Mouse (Mus musculus) neural tube, embryonic 12.5 days (tissue): ENCODE measurements at regions not wholly inside any gene's neighbourhood (a gene's known extent, or its start where the extent isn't known, plus 50 kb on each side); places are given as distances from the start of the nearest gene placed in this dataset.

Experiments
- ATAC-seq: fragments of 200-750 bp; cut with Nextera tagmentation; 2 replicates; pipeline ENCODE4 v1.8.0; 2017; ENCODE audit warnings: low read depth, mild to moderate bottlenecking, moderate TSS enrichment, moderate library complexity; ENCODE audit not compliant: low FRiP score
- H3K27ac ChIP-seq: fragments of 300-500 bp; sonication (generic); 2 replicates; pipeline ENCODE4 v1.5.1; 2016
- H3K27me3 ChIP-seq: fragments of 300-500 bp; sonication (generic); replicated peaks from 2 replicates; pipeline ENCODE4 v1.6.1; 2016; ENCODE audit warnings: mild to moderate bottlenecking
- H3K36me3 ChIP-seq: fragments of 300-500 bp; sonication (generic); 2 replicates; pipeline ENCODE4 v1.6.1; 2016; ENCODE audit warnings: mild to moderate bottlenecking
- H3K4me1 ChIP-seq: fragments of 300-500 bp; sonication (generic); 2 replicates; pipeline ENCODE4 v1.6.1; 2016
- H3K4me2 ChIP-seq: fragments of 300-500 bp; sonication (generic); replicated peaks from 2 replicates; pipeline ENCODE4 v1.6.1; 2016; ENCODE audit warnings: mild to moderate bottlenecking
- H3K4me3 ChIP-seq: fragments of 300-500 bp; sonication (generic); 2 replicates; pipeline ENCODE4 v1.5.1; 2016
- H3K9ac ChIP-seq: fragments of 300-500 bp; sonication (generic); 2 replicates; pipeline ENCODE4 v1.6.1; 2016; ENCODE audit warnings: mild to moderate bottlenecking
- H3K9me3 ChIP-seq: fragments of 300-500 bp; sonication (generic); 2 replicates; pipeline ENCODE4 v1.6.1; 2016; ENCODE audit warnings: mild to moderate bottlenecking
- WGBS: fragments of 180-500 bp; shearing (Covaris S2); methylation state at CpG from one replicate; pipeline ENCODE4 v1.1.7; 2016; 5-methylcytosine and 5-hydroxymethylcytosine counted together

DNA sequence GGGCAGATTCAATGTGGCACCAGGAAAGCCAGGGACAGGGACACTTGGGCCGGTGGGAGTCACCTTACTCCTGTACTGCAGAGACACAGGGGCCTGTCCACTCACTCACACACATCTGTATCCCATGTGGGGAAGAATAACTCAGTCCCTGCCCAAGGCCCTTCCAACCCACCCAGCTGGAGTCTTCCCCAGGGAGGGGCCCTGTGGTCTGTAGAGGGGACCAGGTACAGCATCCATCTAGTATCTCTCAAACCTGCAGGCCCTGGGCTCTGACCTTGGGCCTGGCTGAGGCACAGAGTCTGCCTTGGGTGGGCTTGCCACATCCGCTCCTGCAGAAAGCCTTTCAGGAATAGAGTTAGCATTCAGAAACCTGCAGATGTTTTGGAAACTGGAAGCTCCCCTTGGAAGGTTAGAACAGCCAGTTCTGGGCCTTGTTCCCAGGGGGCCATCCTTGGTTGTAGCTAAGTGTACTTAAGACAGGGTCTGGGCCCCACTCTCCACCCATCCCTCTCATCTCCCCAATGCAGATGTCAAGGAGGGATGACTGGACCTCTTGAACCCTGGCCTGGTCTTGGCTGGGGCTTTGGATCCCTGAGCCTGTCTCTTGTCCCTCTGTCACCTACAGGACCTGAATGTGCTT is 84.7 kb upstream of the Tmem189 start:
- Histone ChIP-seq H3K4me2 (no peak overlapping the region), H3K36me3 (no peaks in the 10 kb centered on the region), H3K9ac (no peak overlapping the region), H3K4me3 (no peak overlapping the region), H3K27me3 (no peaks in the 10 kb centered on the region), H3K9me3 (no peaks in the 10 kb centered on the region), H3K4me1 (peaks cover 27% of the 10 kb centered on the region), H3K27ac (no peak overlapping the region)
- ATAC-seq, result no peak
- 86% methylated on average over 2 of the region's 2 CpGs for WGBS

DNA sequence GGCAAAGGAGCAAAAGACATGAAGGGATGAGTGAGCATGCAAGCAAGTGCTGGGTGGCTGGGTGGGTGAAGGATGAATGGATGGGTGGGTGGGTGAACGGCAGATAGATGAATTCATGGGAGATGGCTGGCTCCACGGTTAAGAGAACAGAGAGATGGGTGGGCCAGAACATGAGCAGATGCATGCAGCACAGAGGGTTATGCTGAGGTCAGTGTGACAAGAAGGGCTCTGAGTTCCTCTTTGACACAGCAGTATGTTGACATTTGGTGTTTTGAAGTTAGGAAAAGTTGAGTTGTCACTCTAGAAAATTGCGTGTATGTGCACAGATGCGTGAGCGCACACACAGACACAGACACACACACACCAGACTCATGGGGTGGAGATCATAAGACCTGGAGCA is 83.2 kb upstream of the Tmem189 start:
- Histone ChIP-seq H3K4me1 (peaks cover 19% of the 10 kb centered on the region), H3K9me3 (no peaks in the 10 kb centered on the region), H3K27me3 (no peaks in the 10 kb centered on the region), H3K9ac (no peak overlapping the region), H3K4me3 (no peak overlapping the region), H3K27ac (no peak overlapping the region), H3K4me2 (no peak overlapping the region), H3K36me3 (no peaks in the 10 kb centered on the region)
- 98% methylated on average over 5 of the region's 5 CpGs for WGBS
- ATAC-seq, result no peak

DNA sequence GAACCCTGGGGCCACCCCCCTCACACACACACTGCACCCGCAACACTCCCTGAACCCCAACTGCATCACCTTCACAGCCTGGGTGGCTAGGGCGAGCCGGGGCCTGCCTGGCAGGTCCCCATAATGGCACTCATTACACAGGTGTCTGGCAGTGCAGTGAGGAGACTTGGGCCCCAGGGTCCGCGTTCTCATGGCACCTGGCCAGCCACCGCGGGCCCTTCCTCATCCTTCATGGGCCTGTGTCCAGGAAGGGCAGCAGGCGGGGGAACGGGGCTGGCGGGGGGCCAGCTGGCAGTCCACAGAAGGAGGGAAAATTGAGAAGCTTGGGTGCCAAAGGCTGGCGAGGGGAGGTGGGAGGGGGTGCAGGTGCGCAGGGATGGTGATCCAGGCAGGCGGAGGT is 78.3 kb upstream of the Tmem189 start:
- H3K9ac ChIP-seq, result no peak overlapping the region
- H3K4me2 ChIP-seq, result no peak overlapping the region
- H3K27me3 ChIP-seq, result no peaks in the 10 kb centered on the region
- 88% methylated on average over 13 of the region's 13 CpGs for WGBS
- no peak for ATAC-seq
- H3K36me3 ChIP-seq, result no peaks in the 10 kb centered on the region
- no peak overlapping the region for H3K4me3 ChIP-seq
- H3K27ac ChIP-seq, result no peak overlapping the region
- no peaks in the 10 kb centered on the region for H3K4me1 ChIP-seq
- no peaks in the 10 kb centered on the region for H3K9me3 ChIP-seq

DNA sequence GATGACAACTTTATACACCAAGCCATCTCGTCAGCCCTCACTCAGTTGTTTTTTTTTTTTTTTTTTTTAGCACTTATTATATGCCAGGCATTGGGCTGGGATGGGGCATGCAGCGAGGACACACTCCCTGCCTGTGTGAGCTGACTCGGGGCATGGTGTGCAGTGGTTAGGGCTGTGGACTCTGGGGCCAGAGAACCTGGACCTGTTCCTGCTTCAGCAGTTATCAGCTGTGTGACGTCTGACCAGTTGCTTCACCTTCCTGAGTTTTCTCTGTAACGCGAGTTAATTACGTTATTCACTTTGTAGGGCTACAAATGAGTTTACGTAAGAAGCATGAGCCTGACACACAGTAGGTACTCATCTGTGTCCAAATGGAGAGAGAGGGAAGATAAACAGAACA is 77.7 kb upstream of the Tmem189 start:
- Histone ChIP-seq H3K27me3 (no peaks in the 10 kb centered on the region), H3K4me2 (no peak overlapping the region), H3K36me3 (no peaks in the 10 kb centered on the region), H3K4me1 (no peaks in the 10 kb centered on the region), H3K27ac (no peak overlapping the region), H3K9ac (no peak overlapping the region), H3K9me3 (no peaks in the 10 kb centered on the region), H3K4me3 (no peak overlapping the region)
- ATAC-seq, result no peak
- 83% methylated on average over 8 of the region's 8 CpGs for WGBS

DNA sequence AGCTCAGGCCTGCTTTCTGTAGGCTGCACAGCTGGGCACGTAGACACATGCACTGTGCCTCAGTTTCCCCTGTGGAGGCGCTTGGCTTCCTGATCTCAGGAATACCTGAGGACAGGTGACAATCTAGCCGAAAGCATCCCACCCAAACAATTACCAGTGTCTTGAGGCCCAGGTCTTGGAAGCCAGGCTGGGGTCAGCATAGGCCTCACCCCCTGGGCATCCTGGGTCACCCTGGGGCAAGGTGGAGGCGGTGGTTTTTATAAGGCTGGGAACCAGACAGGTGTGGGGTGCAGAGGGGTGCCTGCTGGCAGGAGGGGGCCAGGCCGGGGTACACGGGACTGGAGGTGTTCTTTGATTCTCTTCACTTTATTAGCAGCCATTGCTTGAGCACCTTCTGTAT is 76.2 kb upstream of the Tmem189 start:
- H3K36me3 ChIP-seq, result no peaks in the 10 kb centered on the region
- no peaks in the 10 kb centered on the region for H3K9me3 ChIP-seq
- no peak overlapping the region for H3K27ac ChIP-seq
- no peak overlapping the region for H3K4me3 ChIP-seq
- no peak for ATAC-seq
- H3K9ac ChIP-seq, result no peak overlapping the region
- no peak overlapping the region for H3K4me2 ChIP-seq
- no peaks in the 10 kb centered on the region for H3K4me1 ChIP-seq
- WGBS, result 87% methylated on average over 6 of the region's 6 CpGs
- H3K27me3 ChIP-seq, result no peaks in the 10 kb centered on the region

DNA sequence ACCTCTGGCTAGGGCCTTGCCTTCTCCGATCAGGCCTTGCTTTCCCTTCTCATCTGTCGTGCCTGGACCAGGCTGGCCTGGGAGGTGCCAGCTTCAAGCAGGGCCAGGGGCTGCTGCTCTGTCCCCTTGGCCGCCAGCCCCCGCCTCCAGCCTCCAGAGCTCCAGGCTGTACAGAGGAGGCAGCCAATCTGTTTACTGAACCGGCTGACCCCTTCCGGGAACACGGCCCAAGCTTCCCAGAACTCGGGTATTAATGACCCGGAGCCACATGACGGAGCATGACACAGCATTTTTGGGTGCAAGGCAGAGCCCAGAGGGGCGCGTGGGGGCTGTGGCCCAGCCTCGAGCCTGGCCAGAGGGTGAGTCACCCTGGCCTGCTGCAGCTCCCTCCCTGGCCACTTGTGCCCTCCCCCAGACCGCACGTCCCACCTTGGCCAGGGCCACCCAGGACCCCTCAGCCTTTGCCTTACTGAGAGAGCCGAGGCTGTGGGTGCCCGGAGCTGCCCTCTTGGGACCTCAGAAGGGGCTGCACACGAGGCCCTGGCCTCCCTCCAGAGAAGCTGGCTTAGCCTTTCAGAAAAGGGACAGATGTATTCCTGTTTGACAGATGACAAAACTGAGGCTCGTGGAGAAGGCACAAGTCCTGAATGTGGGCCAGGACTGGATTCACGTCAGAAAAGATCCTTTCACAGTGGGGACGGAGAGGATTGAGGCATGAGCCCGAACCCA is 75.6 kb upstream of the Tmem189 start:
- 49% methylated on average over 22 of the region's 22 CpGs for WGBS
- Histone ChIP-seq H3K4me2 (no peak overlapping the region), H3K4me3 (no peak overlapping the region), H3K4me1 (no peaks in the 10 kb centered on the region), H3K36me3 (no peaks in the 10 kb centered on the region), H3K27ac (no peak overlapping the region), H3K9me3 (no peaks in the 10 kb centered on the region), H3K9ac (no peak overlapping the region), H3K27me3 (no peaks in the 10 kb centered on the region)
- ATAC-seq, result no peak

DNA sequence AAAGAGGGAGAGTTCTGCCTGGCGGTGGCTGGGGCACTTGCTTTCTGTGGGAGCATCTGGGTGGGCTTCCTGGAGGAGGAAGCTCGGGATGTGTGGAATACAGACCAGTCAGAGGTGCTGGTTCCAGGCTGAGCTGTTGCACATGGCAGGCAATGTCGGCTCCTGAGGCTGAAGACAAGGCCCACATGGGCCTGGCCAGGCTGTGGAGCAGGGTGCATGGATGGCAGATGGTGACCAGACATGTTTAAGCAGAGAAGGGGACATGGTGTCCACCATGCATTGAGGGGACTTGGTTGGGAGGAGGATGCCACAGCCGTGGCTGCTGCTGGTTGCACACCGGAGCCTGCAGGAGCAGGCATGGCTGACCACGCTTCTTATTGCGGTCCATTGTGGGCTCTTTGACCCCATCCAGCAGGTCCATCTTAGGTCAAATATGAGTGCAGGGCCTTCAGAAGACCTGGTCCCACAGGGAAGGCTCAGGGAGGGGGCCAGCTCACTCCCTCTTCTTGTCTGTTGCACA is 74.3 kb upstream of the Tmem189 start:
- no peak overlapping the region for H3K4me2 ChIP-seq
- no peaks in the 10 kb centered on the region for H3K9me3 ChIP-seq
- H3K36me3 ChIP-seq, result no peaks in the 10 kb centered on the region
- H3K27ac ChIP-seq, result no peak overlapping the region
- ATAC-seq, result no peak
- WGBS, result 89% methylated on average over 7 of the region's 7 CpGs
- no peak overlapping the region for H3K9ac ChIP-seq
- no peaks in the 10 kb centered on the region for H3K27me3 ChIP-seq
- no peak overlapping the region for H3K4me3 ChIP-seq
- no peaks in the 10 kb centered on the region for H3K4me1 ChIP-seq

DNA sequence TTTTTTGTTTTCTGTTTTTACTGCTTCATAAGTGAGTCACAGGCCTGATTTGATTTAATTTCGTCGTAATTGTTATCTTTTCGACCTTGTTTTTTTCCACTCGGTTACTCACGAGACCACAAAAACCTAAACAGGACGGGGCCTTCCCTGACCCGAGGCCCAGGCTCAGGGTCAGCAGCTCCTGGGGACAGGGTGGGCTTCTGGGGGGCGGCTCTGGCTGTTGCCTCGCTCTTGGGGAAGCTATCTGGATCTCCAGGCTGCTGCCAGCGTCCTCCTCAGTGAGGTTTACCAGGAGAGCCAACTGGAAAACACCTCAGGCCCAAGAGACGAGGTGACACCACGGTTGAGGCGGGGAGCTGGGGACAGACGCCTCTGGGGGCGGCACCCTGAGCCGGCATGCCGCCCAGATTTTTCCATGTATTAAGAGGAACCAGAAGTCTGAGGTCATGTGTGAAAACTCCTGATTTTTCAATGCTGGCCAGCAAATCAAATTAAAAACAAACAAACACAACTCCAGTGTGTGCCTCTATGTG is 71.8 kb upstream of the Tmem189 start:
- ATAC-seq, result no peak
- H3K4me3 ChIP-seq, result no peak overlapping the region
- no peaks in the 10 kb centered on the region for H3K4me1 ChIP-seq
- no peak overlapping the region for H3K9ac ChIP-seq
- H3K27me3 ChIP-seq, result no peaks in the 10 kb centered on the region; the same call in 1 of the 2 replicates
- no peaks in the 10 kb centered on the region for H3K9me3 ChIP-seq
- 83% methylated on average over 17 of the region's 17 CpGs for WGBS
- no peak overlapping the region for H3K4me2 ChIP-seq
- H3K27ac ChIP-seq, result no peak overlapping the region
- no peaks in the 10 kb centered on the region for H3K36me3 ChIP-seq

DNA sequence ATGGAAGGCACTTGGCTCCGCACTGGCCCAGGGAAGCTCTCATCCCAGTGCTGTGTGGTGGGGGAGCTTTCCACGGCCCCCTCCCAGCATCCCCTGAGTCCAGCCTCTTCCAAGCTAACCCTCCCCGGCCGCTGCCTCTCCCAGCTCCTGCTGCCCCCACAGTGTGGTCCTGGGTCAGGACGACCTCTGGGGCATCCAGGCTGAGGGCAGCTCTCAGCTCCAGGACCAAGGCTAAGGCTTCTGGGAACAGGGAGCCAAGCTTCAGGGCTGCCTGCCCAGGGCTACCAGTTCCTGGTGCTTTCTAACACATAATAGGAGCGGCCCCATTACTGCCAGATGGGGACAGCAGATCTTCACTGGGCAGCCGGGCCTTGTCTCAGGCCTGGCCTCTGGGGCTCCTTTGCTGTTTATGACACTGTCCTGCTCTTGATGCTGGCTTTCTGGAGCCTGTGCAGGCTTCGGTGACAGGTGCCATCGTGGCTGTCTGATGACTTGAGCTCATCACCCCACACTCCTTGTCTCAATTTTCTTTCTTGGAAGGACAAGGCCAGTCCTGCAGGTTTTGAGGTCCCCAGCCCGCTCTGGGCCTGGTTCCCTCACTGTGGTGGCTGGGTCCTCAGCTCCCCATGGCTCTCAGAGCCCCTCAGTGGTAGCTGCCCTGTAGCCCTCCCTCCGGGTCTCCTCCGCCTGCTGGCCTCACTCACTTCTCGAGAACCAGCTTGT is 71.2 kb upstream of the Tmem189 start:
- Histone ChIP-seq H3K4me3 (no peak overlapping the region), H3K9ac (no peak overlapping the region), H3K4me1 (no peaks in the 10 kb centered on the region), H3K27ac (no peak overlapping the region), H3K4me2 (no peak overlapping the region), H3K27me3 (no peaks in the 10 kb centered on the region; the same call in 1 of the 2 replicates), H3K9me3 (no peaks in the 10 kb centered on the region), H3K36me3 (no peaks in the 10 kb centered on the region)
- WGBS, result 75% methylated on average over 13 of the region's 13 CpGs
- ATAC-seq, result no peak

DNA sequence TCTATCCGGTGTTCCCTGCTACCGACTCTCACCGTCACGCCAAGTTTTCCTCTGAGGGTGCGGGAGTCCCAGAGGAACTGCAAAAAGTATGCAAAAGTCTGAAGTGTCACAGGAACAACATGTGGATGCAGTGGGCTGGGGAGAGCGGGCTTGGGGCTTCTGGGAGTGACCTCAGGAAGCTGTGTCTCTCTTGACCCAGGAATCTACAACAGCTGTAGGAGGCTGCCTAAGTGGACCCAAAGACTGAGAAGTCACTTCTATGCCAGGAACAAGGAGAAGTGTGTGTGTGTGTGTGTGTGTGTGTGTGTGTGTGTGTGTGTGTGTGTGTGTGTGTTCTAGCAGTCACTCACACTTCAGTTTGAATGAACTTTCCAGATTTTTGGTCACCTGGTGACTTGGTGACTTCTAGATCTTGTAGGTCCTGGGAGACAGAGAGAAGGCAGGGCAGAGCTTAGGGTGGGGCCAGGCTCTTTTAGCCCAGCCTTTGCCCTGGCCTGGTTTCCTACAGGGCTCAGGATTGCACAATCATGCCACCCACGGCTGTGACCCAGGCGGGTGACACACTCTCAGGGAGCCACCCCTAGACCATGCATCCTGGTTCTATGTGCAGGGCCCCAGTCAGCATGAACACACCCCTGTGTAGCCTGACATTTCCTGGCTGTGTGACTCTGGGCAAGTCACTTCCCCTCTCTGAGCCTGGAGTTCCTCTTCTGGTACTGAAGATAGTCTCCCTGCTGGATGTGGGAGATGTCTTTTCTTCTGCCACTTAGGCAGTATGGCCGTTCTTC is 70.2 kb upstream of the Tmem189 start:
- WGBS, result 90% methylated on average over 9 of the region's 9 CpGs
- Histone ChIP-seq H3K36me3 (no peaks in the 10 kb centered on the region), H3K27me3 (no peaks in the 10 kb centered on the region; the same call in 1 of the 2 replicates), H3K4me2 (no peak overlapping the region), H3K9me3 (no peaks in the 10 kb centered on the region), H3K4me1 (no peaks in the 10 kb centered on the region), H3K4me3 (no peak overlapping the region), H3K9ac (no peak overlapping the region), H3K27ac (no peak overlapping the region)
- no peak for ATAC-seq

DNA sequence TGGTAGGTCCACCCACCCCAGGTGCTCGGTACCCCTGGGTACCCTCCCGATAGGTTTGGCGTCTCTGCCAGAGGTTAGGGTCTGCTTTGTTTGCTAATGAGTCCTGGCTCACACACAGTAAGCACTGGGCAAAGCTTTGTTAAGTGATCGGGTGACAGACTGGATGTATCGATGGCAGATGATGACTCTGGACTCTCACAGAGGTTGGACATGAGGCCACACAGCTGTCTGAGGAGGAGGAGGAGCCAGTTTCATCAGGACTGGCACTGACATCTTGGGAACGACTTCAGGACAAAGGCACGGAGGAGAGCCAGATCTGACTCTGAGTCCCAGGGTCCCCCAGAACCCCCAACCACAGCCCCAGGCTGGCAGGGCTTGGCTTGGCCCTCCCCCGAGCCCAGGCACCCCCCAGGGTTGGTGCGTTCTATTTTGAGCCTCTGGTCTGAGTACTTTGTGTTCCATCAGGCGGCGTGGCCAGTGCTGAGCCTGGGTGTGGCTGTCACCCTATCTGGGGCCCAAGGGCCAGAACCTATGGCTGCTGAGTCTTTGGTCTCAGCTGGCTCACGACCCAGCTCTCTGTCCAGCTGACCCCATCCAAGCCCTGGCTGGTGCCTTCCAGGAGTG is 67.6 kb upstream of the Tmem189 start:
- H3K27me3 ChIP-seq, result no peaks in the 10 kb centered on the region; the same call in 1 of the 2 replicates
- 69% methylated on average over 12 of the region's 12 CpGs for WGBS
- H3K9me3 ChIP-seq, result no peaks in the 10 kb centered on the region
- H3K9ac ChIP-seq, result no peak overlapping the region
- ATAC-seq, result no peak
- no peaks in the 10 kb centered on the region for H3K36me3 ChIP-seq
- 0 out of 2 replicates have a peak, but pooled peaks cover 3% of the 10 kb centered on the region for H3K4me1 ChIP-seq
- H3K4me2 ChIP-seq, result no peak overlapping the region
- H3K4me3 ChIP-seq, result no peak overlapping the region
- H3K27ac ChIP-seq, result no peak overlapping the region
